Mouse (Mus musculus) cerebellum, adult 2 months (tissue): ENCODE measurements around the gene Pik3ca.

ENCODE experiments used
- CTCF ChIP-seq: fragments of 200-500 bp; IDR thresholded peaks from 2 replicates; pipeline ENCODE4 v1.5.1; 2011; ENCODE audit warnings: low read depth, mild to moderate bottlenecking, control low read depth, low read length, moderate library complexity, borderline replicate concordance; ENCODE audit not compliant: insufficient read depth
- POLR2A ChIP-seq: fragments of 200-500 bp; IDR thresholded peaks from 2 replicates; pipeline ENCODE4 v1.6.1; 2011; ENCODE audit warnings: low read length, control low read depth, borderline replicate concordance; ENCODE audit not compliant: insufficient read depth

- TF ChIP-seq CTCF (no peak), POLR2A (no peak)
Measured at GRCm38 (mm10) chr3:32438716-32439115, 41.2 kb downstream of the Pik3ca start.
